Mouse (Mus musculus) frontal cortex, postnatal 36 days (tissue): ENCODE data around the gene Pcsk5.

Source experiments
- DNase-seq, 2 experiments: peaks; one replicate each; pipeline ENCODE4 v3.0.0; 2022; ENCODE audit warnings: low spot score in 2 of 2

Pcsk5 gene

GRCm38 (mm10) chr19:17572315-17572714 is 265.1 kb downstream of the Pcsk5 start:
- DNase-seq: no peak

GRCm38 (mm10) chr19:17570936-17571335 is 266.5 kb downstream of the Pcsk5 start:
- no peak for DNase-seq

- DNase-seq: no peak
These were observed 270.2 kb downstream of the Pcsk5 start for GRCm38 (mm10) chr19:17567264-17567663.

DNA sequence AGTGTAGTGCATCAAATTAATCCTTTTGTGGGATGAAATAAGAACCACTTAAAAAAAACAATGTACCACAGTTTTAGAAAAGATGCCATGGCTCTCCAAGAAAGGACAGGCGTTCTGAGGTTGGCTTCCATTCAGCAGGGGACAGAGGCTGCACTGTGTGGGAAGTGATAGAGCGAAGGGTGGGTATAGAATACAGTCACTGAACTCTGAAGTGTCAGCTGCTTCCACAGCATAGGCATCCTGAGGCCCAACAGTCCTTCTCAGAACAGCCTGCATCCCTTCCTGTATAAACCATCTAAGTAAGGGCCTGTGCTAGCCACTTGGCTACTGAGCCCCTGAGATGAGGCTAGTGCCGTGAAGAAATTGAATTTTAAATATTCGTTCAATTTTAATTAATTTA is 271.3 kb downstream of the Pcsk5 start:
- DNase-seq: no peak

DNA sequence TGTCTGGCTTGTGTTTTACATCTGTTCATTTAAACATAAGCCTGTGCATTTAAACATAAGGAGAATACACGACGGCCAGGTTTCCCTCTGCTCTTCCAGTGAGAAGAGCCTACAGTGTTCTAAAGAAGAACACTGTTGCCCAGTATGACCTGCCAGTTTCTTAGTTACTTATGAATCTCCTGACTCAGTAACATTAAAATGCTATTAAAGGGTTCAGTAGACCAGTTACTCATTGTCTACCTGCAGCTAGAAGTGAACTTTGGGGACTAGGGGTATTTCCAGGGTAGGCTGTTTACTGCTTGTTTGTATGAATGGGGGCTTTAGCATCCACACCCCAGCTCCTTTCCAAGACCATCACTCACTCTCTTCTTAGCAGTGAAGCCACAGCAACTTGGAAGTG is 278.7 kb downstream of the Pcsk5 start:
- no peak for DNase-seq

GRCm38 (mm10) chr19:17555159-17555558 is 282.3 kb downstream of the Pcsk5 start:
- DNase-seq: no peak

- no peak for DNase-seq
These were observed 282.9 kb downstream of the Pcsk5 start for GRCm38 (mm10) chr19:17554571-17554970.

DNA sequence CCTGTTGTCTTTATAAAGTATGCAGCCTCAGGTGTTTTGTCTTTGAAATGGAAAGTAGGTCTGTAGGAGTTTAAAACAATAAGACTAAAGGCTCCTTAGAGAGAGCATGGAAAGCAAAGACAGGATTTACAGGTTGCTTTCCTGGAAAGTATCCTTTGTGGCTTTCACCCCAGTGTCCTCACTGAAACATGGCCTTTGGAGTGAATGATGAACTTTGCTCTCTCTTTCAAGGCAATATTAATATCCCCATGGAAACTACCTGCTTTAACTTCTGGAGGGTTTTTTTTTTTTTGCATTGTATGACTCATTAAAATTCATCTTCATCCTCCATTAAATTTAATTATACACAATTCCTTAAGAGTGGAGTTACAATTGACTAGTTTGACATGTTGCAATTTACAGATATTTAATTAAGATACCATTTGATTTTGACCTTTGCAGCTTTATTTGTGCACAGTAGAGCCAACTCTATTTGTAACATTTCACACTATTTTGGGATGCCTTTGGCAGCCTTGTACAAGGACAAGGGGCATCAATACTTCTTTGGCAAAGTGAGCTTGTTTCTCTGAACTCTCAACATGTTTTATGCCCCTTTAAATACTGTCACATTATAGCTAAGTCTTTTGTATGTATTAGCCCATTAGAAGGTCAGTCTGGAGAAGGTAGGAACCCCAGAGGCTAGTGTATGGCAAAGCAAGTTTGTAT is 283.9 kb downstream of the Pcsk5 start:
- DNase-seq: no peak

DNA sequence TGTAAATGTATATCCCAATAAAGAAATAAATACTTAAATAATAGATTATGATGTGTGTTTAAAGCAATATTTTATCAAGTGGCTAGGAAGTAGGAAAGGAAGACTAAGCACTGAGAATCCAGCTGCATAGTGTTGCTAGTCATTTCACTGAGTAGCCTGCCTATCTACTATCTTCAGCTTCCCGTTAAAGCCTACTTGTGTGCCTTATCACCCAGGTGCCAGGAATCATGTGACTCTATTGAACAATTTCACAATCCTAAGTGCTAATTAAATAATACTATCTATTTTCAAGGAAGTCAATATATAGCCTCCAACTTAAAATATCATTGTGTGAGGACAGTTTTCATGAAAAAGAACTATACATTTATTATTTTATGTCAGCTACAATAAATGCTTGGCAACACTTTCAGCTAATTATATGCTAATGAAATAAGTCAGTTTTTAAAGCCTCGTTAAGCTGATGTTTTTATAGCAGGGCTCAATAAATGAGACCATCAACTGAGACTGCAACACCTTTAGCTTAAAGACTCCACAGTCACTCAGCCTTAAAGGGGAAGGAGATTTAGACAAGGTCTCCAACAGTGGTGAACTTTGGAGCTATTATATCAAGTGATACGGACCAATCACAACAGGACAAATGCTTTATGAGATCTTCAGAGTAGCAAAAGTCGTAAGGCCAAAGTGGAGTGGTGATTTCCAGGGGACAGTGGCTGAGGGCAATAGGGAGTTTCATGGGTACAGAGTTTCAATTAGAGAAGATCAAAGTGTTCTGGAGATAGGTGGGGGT is 308.5 kb downstream of the Pcsk5 start:
- DNase-seq: no peak

DNA sequence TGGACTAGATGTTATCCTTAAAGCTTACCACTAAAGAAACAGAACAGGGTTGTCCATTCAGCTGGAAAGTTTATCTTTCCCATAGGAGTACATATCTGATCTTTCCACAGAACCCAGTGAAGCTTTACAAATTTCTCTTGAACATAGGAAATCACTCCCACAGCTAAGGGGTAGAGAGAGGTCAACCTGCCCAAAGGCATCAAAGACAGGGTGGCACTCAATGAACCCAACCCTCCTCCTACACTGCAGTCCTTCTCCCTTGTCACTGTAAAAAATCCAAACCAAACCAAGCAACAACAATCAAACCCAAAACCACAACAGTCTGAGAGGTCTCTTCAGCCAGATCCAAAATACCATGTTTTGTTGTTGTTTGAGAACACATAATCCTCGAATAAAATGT is 311.9 kb downstream of the Pcsk5 start:
- no peak for DNase-seq

DNA sequence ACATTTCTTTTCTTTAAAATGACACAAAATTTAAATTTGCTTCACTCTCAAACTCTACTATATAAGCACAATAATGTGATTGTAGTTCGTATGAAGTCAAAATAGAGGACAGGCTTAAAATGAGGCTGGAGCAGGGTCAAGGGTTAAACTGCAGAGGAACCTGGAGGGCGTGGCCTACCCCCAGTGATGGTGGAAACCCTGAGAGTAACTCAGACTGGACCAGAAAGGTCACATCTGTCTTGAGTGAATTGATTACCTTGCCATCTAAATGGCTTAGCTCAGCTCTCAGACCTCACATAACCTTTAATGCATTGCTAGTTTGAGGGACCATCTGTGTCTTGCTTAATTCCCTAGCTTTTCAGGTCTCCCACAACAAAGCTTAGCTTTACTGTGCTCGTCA is 323.0 kb downstream of the Pcsk5 start:
- DNase-seq: no peak

GRCm38 (mm10) chr19:17511283-17511682 is 326.1 kb downstream of the Pcsk5 start:
- no peak for DNase-seq

- no peak for DNase-seq
These were observed 333.2 kb downstream of the Pcsk5 start for GRCm38 (mm10) chr19:17504212-17504611.

DNA sequence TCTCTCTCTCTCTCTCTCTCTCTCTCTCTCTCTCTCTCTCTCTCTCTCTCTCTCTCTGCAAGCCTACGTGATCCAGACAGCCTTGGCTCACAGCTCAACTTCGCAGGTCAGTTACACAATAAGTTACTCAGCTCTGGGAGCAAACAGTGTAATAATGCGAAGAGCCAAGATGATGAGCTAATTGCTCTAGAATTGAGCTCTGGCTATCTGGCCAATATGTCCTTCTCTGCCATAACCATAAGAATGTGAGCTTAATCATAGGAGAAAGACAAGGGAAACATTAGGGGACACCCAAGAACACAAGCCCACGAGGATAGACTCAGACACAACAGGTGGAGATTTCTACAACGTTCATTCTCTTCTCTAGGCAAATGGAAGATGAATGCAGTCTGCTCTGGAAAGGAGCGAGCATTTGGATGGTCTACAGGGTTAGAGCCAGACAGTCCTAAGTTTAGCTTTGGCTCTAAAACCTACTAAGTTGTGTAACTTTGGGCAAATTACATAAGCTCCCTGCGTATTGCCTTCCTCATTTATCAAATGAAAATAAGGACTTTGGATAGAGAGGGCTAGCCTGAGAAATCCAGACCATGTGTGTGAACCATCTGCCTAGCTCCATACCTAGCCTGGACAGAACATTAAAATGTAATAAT is 338.7 kb downstream of the Pcsk5 start:
- no peak for DNase-seq

- DNase-seq: no peak
These were observed 341.3 kb downstream of the Pcsk5 start for GRCm38 (mm10) chr19:17496131-17496530.

- DNase-seq: no peak
These were observed 345.4 kb downstream of the Pcsk5 start for GRCm38 (mm10) chr19:17491822-17492544.

DNA sequence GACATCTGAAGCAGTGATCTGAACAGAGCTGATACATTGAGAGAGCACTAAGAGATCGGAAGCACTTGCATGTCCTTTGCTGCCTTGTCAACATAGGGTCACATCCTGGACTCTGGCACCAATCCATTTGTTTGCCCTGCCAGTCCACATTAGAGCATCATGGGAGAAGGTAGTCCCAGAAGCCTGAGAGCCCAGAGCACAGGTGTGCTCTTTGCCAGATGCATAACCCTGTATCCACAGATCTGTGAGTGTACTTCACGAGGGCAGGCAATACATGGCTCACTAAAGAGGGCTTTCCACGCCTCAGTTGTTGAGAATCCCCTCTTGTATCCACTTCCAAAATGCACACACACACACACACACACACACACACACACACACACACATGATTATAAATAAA is 346.1 kb downstream of the Pcsk5 start:
- DNase-seq: no peak

- no peak for DNase-seq
These were observed 347.6 kb downstream of the Pcsk5 start for GRCm38 (mm10) chr19:17489866-17490141.

- DNase-seq: no peak
These were observed 348.2 kb downstream of the Pcsk5 start for GRCm38 (mm10) chr19:17489041-17489865.

GRCm38 (mm10) chr19:17482126-17482790 is 355.2 kb downstream of the Pcsk5 start:
- DNase-seq: no peak

GRCm38 (mm10) chr19:17479471-17479870 is 358.0 kb downstream of the Pcsk5 start:
- no peak for DNase-seq
